In genomic region chr10:83648131-83649020, GRCm38 (mm10) we compare ENCODE assay signal across 8 mouse cellular contexts. TPM values are rescaled to one million over a fixed set of nuclear protein-coding genes. Genes with fewer than 3 reads are reported as not detected.
DNase-seq lines count a peak whose midpoint lies in the region; ATAC-seq and TF ChIP-seq lines count a peak whose summit lies in the region.

Gene Appl2, minus strand, starts transcription at chr10:83648738.

- DNase-seq in A20 (ENCODE audit: low read depth, low spot score): peak; percentile 95
- DNase-seq in liver: peak; percentile 80
- DNase-seq in monocyte, adult 2 months (ENCODE audit: low read depth in 1 of 2, low spot score in 2 of 2): peak; percentile 40 to 54
- peak; percentile 42 to 64 for DNase-seq in spleen, postnatal 14 days (ENCODE audit: low spot score in 2 of 2)

- WGBS in bone marrow, adult 2 months: under 1% methylated on average over 59 of the region's 59 CpGs
- WGBS in embryonic facial prominence, embryonic 15.5 days: under 1% methylated on average over 59 of the region's 59 CpGs
- under 1% methylated on average over 57 of the region's 59 CpGs for WGBS in heart, embryonic 11.5 days (ENCODE audit: insufficient replicate concordance)
- under 1% methylated on average over 59 of the region's 59 CpGs for WGBS in kidney, embryonic 16.5 days

- peak within 1 kb of the TSS; percentile 65 for H3K4me2 ChIP-seq in embryonic facial prominence, embryonic 15.5 days (replicated peaks)
- H3K4me2 ChIP-seq in heart, embryonic 11.5 days: peak within 1 kb of the TSS; percentile 74
- peak within 1 kb of the TSS; percentile 87 for H3K4me2 ChIP-seq in kidney, embryonic 16.5 days (replicated peaks; ENCODE audit: low read depth, low read length)

- peak; percentile 96 for ATAC-seq in embryonic facial prominence, embryonic 15.5 days (ENCODE audit: insufficient number of reproducible peaks, low FRiP score, low TSS enrichment, low read depth)
- peak; percentile 89 for ATAC-seq in heart, embryonic 11.5 days (replicated peaks; ENCODE audit: insufficient number of reproducible peaks, low FRiP score, low TSS enrichment)
- peak; percentile 99 for ATAC-seq in kidney, embryonic 16.5 days (ENCODE audit: low FRiP score, low TSS enrichment)

- no peaks in the 10 kb centered on the region for H3K9me3 ChIP-seq in embryonic facial prominence, embryonic 15.5 days (replicated peaks)
- H3K9me3 ChIP-seq in heart, embryonic 11.5 days (replicated peaks; ENCODE audit: control insufficient read depth, low read length): no peaks in the 10 kb centered on the region
- H3K9me3 ChIP-seq in kidney, embryonic 16.5 days (ENCODE audit: low read length): no peaks in the 10 kb centered on the region

- no peaks in the 10 kb centered on the region for H3K36me3 ChIP-seq in embryonic facial prominence, embryonic 15.5 days
- no peaks in the 10 kb centered on the region for H3K36me3 ChIP-seq in heart, embryonic 11.5 days (ENCODE audit: control insufficient read depth, insufficient read depth, low read length)
- no peaks in the 10 kb centered on the region for H3K36me3 ChIP-seq in kidney, embryonic 16.5 days (ENCODE audit: insufficient read depth, low read length)

- no peaks in the 10 kb centered on the region for H3K27me3 ChIP-seq in embryonic facial prominence, embryonic 15.5 days
- H3K27me3 ChIP-seq in heart, embryonic 11.5 days (ENCODE audit: control insufficient read depth, insufficient read depth, low read length): no peaks in the 10 kb centered on the region
- no peaks in the 10 kb centered on the region for H3K27me3 ChIP-seq in kidney, embryonic 16.5 days (ENCODE audit: insufficient read depth, low read length)

- H3K9ac ChIP-seq in embryonic facial prominence, embryonic 15.5 days: peak within 1 kb of the TSS; percentile 80
- peak within 1 kb of the TSS; percentile 83 for H3K9ac ChIP-seq in heart, embryonic 11.5 days (ENCODE audit: low read depth, low read length)
- H3K9ac ChIP-seq in kidney, embryonic 16.5 days (replicated peaks; ENCODE audit: low read length): peak within 1 kb of the TSS; percentile 84

- H3K4me1 ChIP-seq in bone marrow, adult 2 months (ENCODE audit: control insufficient read depth, insufficient read depth, low read length): peaks cover 3% of the 10 kb centered on the region; the same call in 1 of the 2 replicates
- peaks cover 30% of the 10 kb centered on the region for H3K4me1 ChIP-seq in embryonic facial prominence, embryonic 15.5 days
- H3K4me1 ChIP-seq in heart, embryonic 11.5 days (ENCODE audit: control insufficient read depth, insufficient read depth, low read length): peaks cover 34% of the 10 kb centered on the region
- peaks cover 23% of the 10 kb centered on the region for H3K4me1 ChIP-seq in kidney, embryonic 16.5 days (ENCODE audit: insufficient read depth, low read length)

- TF ChIP-seq POLR2A in bone marrow, adult 2 months (IDR thresholded peaks at IDR 0.05; ENCODE audit: borderline replicate concordance, control insufficient read depth, low read depth, low read length): peak; percentile 16; the same call in 1 of the 2 replicates

- no peak for TF ChIP-seq CTCF in bone marrow, adult 2 months (IDR thresholded peaks at IDR 0.05; ENCODE audit: control insufficient read depth, insufficient read depth, low read length)

- H3K4me3 ChIP-seq in bone marrow, adult 2 months (replicated peaks; ENCODE audit: control insufficient read depth, low read depth, low read length): peak within 1 kb of the TSS; percentile 77
- peak within 1 kb of the TSS; percentile 83 for H3K4me3 ChIP-seq in embryonic facial prominence, embryonic 15.5 days (replicated peaks)
- peak within 1 kb of the TSS; percentile 79 for H3K4me3 ChIP-seq in heart, embryonic 11.5 days (ENCODE audit: low read depth, low read length)
- peak within 1 kb of the TSS; percentile 87 for H3K4me3 ChIP-seq in kidney, embryonic 16.5 days (ENCODE audit: low read length)

- peak within 1 kb of the TSS; percentile 56 for H3K27ac ChIP-seq in bone marrow, adult 2 months (ENCODE audit: control insufficient read depth, insufficient read depth, low read depth, low read length, poor library complexity)
- H3K27ac ChIP-seq in embryonic facial prominence, embryonic 15.5 days (replicated peaks): peak within 1 kb of the TSS; percentile 86
- H3K27ac ChIP-seq in heart, embryonic 11.5 days (ENCODE audit: low read depth, low read length): peak within 1 kb of the TSS; percentile 80
- peak within 1 kb of the TSS; percentile 85 for H3K27ac ChIP-seq in kidney, embryonic 16.5 days (ENCODE audit: low read length)

RNA-seq across cellular contexts. Expression of gene Appl2, which starts in this region (rescaled TPM):
- 7.6 and 9.3 TPM in 2 replicates for polyA plus RNA-seq in bone marrow, adult 2 months (2011; ENCODE audit: insufficient read depth, insufficient read length, low replicate concordance, missing spikeins)
- polyA plus RNA-seq in embryonic facial prominence, embryonic 15.5 days (2015; fragmentation: Nextera tagmentation; extraction: Ambion mirVana): 53.9 and 56.6 TPM in 2 replicates
- polyA plus RNA-seq in heart, embryonic 11.5 days (2014; fragmentation: Nextera tagmentation; extraction: Ambion mirVana): 25.2 and 28.9 TPM in 2 replicates
- 48.2 and 49.0 TPM in 2 replicates for polyA plus RNA-seq in kidney, embryonic 16.5 days (2015; fragmentation: Nextera tagmentation; extraction: Ambion mirVana)

Comparison
In these comparisons a context has a peak if more than half of its experiments do, and no peak if none do; other contexts are left out.
1. Peak in every context shown above with its lines: DNase-seq, ATAC-seq, H3K4me3 ChIP-seq and H3K27ac ChIP-seq.